Mouse (Mus musculus) CD4-positive, CD25-positive, alpha-beta regulatory T cell, adult 4 months (primary cell): ENCODE measurements around the gene Piezo1. TPM values are rescaled to one million over a fixed set of nuclear protein-coding genes. Genes with fewer than 3 reads are reported as not detected.

ENCODE experiments used
- ATAC-seq: one replicate; pipeline ENCODE4 v1.8.0; 2017
- polyA plus RNA-seq, 2 experiments: library from polyadenylated mRNA; unstranded; fragments of 100-300 nt; shearing (Covaris generic); gene quantifications; one replicate each; pipeline ENCODE4 v1.2.1; 2017

The Piezo1 gene
- polyA plus RNA-seq, 2 experiments from 2014 or later = 15.3 to 22.7 TPM

- ATAC-seq = no peak
These were observed 66.3 kb downstream of the Piezo1 start for GRCm38 (mm10) chr8:122484831-122485230.

GRCm38 (mm10) chr8:122483877-122484276 is 67.3 kb downstream of the Piezo1 start:
- ATAC-seq = no peak

- no peak for ATAC-seq
These were observed 68.7 kb downstream of the Piezo1 start for GRCm38 (mm10) chr8:122482448-122482847.

- ATAC-seq = peak; percentile 83
These were observed 75.4 kb downstream of the Piezo1 start, which contains the start of the genes Rnf166 and Ctu2 for GRCm38 (mm10) chr8:122475580-122476320. Rnf166 (minus strand) TSS chr8:122476064. Ctu2 (plus strand) TSS chr8:122476143.

GRCm38 (mm10) chr8:122474951-122475560 is 76.1 kb downstream of the Piezo1 start:
- peak; percentile 12 for ATAC-seq

GRCm38 (mm10) chr8:122473911-122474421 is 77.2 kb downstream of the Piezo1 start:
- peak; percentile 32 for ATAC-seq

- no peak for ATAC-seq
These were observed 80.4 kb downstream of the Piezo1 start for GRCm38 (mm10) chr8:122470691-122471090.

GRCm38 (mm10) chr8:122469965-122470364 is 81.2 kb downstream of the Piezo1 start:
- no peak for ATAC-seq

GRCm38 (mm10) chr8:122469407-122469806 is 81.7 kb downstream of the Piezo1 start:
- no peak for ATAC-seq

- no peak for ATAC-seq
These were observed 83.3 kb downstream of the Piezo1 start for GRCm38 (mm10) chr8:122467816-122468215.

GRCm38 (mm10) chr8:122464985-122465384 is 86.1 kb downstream of the Piezo1 start:
- no peak for ATAC-seq

- peak; percentile 27 for ATAC-seq
These were observed 87.2 kb downstream of the Piezo1 start for GRCm38 (mm10) chr8:122463651-122464640.

GRCm38 (mm10) chr8:122462510-122462909 is 88.6 kb downstream of the Piezo1 start:
- ATAC-seq = no peak

- ATAC-seq = no peak
These were observed 89.5 kb downstream of the Piezo1 start for GRCm38 (mm10) chr8:122461473-122462148.

GRCm38 (mm10) chr8:122460524-122461472 is 90.3 kb downstream of the Piezo1 start, which contains the start of gene Snai3:
Snai3 (minus strand) TSS chr8:122460733.
- peak; percentile 48 for ATAC-seq

GRCm38 (mm10) chr8:122459990-122460389 is 91.1 kb downstream of the Piezo1 start:
- peak; percentile 53 for ATAC-seq

- ATAC-seq = no peak
These were observed 91.8 kb downstream of the Piezo1 start for GRCm38 (mm10) chr8:122459218-122459900.

GRCm38 (mm10) chr8:122457171-122457570 is 94.0 kb downstream of the Piezo1 start:
- ATAC-seq = no peak

GRCm38 (mm10) chr8:122454409-122454808 is 96.7 kb downstream of the Piezo1 start:
- ATAC-seq = no peak

- ATAC-seq = no peak
These were observed 99.0 kb downstream of the Piezo1 start for GRCm38 (mm10) chr8:122452154-122452553.
